Mouse (Mus musculus): ENCODE measurements around the gene Gm17657. TPM values are rescaled to one million over a fixed set of nuclear protein-coding genes. Genes with fewer than 3 reads are reported as not detected.

The Gm17657 gene
- total RNA-seq (2022): not detected

DNA sequence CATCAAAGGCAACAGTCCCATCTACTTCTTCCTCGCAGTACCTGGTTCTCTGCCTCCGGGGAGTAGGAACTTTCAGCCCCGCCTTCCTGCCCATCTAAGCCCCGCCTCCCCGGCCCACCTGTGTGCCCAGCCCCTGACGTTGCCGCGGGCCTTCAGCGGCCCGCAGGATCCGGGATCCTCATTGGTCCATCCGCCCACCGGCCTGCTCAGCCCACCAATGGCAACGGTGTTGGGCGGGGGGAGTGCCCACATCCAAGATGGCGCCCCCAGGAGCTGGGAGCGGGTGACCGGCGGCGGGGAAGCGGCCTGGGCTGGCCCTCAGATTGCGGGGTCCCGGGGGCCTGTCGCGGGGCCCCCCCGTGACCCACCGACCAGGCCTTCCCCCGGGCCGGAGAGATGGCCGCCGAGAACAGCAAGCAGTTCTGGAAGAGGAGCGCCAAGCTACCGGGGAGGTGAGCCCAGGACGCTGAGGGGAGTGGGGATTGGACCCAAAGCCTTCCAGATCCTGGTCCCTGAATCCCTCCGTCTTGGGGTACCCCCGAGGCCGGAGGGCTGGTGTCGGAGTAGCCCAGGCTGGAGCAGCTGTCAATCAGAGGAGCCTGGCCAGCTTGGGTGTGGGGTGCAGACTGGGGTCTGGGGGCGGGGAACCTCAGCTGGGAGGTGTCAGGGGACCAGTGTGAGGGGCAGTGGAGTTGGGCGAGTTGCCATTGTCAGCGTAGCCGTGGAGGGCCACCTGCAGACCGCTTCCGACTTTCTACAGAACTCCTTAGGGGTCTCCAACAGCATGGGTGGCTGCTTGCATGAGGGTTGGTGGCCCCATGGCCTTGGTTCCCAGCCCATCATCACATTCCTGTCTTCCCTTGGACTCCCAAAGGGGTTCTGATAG, at the start of gene Gm17657, which contains the start of gene Tbc1d22b:
Gene Gm17657 (minus strand): TSS at position 96 of the 886 bp plus-strand sequence.
Gene Tbc1d22b (plus strand): TSS at position 243 of the 886 bp plus-strand sequence.
- DNase-seq (ENCODE audit: low spot score in 2 of 2): peak; percentile 76 to 95

GRCm38 (mm10) chr17:29599051-29599450, 49.6 kb upstream of the Gm17657 start:
- no peak for DNase-seq (ENCODE audit: low spot score in 2 of 2)

GRCm38 (mm10) chr17:29596771-29597132, 47.3 kb upstream of the Gm17657 start:
- no peak for DNase-seq (ENCODE audit: low spot score in 2 of 2)

GRCm38 (mm10) chr17:29595891-29596770, 46.7 kb upstream of the Gm17657 start:
- no peak for DNase-seq (ENCODE audit: low spot score in 2 of 2)

- no peak for DNase-seq (ENCODE audit: low spot score in 2 of 2)
Observed at GRCm38 (mm10) chr17:29589221-29589898, 39.9 kb upstream of the Gm17657 start.

DNA sequence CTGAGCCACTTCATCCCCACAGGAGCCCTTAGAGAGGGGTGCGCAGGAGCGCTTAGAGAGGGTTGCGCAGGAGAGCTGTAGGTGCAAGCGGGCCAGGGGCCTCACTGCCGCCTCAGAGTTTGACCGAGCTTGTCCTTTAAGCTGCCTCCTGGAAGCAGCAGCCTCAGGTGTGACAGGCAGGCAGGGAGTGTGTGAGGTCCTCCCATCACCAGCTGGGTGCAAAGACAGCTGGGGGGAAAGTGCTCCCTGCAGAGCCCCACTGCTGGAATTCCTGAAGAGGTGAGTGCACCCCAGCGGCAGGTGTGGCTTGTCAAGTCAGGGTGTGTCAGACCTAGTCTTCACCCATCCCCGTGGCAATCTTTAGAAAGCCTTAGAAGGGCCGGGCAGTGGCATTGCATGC, 37.5 kb upstream of the Gm17657 start:
- no peak for DNase-seq (ENCODE audit: low spot score in 2 of 2)

- no peak for DNase-seq (ENCODE audit: low spot score in 2 of 2)
Observed at GRCm38 (mm10) chr17:29585446-29585845, 36.0 kb upstream of the Gm17657 start.

DNA sequence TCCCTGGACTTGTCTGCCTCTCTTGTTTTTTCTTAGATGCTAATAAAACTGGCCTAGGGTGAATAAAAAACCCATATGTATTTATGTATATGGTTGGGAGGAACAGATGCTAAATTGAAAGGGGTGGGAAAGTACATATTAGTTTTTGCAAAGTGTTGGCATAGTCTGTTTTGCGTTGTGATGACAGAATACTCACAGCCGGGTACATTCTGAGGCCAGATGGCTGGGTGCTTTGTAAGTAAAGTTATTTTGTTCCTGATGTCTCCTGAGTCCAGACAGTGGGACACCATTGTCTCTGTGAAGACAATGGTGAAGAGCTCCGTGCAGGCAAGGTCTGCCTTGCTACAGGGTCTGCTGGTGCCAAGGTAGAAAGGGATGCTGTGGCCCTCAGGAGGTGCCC, 35.3 kb upstream of the Gm17657 start:
- DNase-seq (ENCODE audit: low spot score in 2 of 2): no peak

- no peak for DNase-seq (ENCODE audit: low spot score in 2 of 2)
Observed at GRCm38 (mm10) chr17:29584306-29584705, 34.9 kb upstream of the Gm17657 start.

DNA sequence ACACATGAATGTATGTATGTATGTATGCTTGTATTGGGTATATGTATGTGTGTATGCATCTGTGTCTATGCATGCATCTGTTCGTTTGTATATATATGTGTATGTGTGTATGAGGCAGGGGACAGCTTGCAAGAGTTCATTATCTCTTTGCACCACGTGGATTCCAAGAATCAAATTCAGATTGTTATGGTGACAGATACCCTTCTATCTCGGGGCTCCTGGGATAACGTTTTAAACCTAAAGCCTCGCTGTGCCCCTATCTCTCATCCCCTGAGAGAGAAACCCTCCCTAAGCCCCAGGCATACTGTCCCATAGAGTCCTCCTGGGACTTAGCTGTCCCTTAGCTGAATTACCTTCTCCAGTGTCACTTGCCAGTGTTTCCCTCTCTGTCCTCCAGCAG, 34.1 kb upstream of the Gm17657 start:
- no peak for DNase-seq (ENCODE audit: low spot score in 2 of 2)

DNA sequence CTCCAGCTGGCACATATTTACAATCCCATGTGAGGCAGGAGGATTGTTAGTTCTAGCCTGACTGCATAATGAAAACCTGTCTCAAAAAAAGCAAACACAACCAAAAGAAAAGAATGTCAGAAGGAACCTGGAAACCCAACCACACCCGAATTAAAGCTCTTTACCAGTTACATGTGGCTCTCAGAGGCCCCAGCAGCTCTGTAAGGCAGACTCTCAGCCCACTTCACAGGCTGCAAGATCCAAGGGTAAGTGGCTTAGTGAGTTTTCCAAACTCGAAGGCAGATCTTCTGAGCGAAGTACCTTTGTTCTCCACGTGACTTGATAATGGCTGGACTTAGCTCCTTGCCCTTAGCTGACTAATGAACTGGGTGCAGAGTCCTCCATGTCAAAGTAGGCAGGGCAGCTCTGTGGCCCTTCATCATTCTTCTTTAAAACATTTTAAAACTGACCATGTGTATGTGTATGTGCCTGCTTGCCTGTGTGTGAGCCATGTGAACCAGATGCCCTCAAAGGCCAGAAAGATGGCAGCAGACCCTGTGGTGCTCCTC, 30.2 kb upstream of the Gm17657 start:
- DNase-seq (ENCODE audit: low spot score in 2 of 2): no peak

DNA sequence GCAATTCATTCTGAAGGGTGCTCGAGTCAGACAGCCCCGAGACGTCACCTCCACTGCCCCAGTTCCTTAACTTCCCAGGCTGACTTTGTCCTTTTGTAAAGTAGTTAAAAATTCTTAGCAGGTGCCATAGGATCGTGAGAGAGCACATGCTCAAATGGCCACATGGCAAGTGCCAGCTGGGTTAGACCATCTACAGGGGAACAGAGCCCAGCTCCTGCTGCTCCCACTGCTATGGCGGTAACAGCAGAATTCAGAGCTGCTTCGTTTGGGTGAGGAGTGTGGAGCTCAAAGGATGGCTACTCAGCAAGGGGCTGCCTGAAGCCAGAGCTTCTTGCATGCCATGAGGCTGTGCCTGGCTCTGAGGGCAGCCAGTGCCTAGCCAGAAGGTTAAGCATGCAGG, 20.4 kb upstream of the Gm17657 start:
- no peak for DNase-seq (ENCODE audit: low spot score in 2 of 2)

GRCm38 (mm10) chr17:29568435-29568834, 19.0 kb upstream of the Gm17657 start:
- no peak for DNase-seq (ENCODE audit: low spot score in 2 of 2)

DNA sequence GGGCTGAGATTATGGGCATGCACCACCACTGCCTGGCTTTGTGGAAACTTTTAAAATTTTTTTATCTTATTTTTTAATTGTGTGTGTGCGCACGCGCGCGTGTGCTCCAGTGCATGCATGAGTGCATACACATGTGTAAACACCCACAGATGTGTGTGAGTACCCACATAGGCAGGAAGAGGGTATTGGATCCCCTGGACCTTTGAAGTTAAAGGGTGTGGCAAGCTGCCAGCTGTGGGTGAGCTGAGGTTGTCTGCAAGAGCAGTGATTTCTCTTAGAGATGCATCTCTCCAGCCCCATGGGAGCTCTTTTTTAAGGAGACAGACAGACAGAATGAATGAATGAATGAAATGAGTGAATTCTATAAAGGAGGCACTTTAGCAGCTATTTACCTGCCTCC, 16.1 kb upstream of the Gm17657 start:
- DNase-seq (ENCODE audit: low spot score in 2 of 2): no peak

- DNase-seq (ENCODE audit: low spot score in 2 of 2): no peak
Observed at GRCm38 (mm10) chr17:29558476-29558875, 9.0 kb upstream of the Gm17657 start.

DNA sequence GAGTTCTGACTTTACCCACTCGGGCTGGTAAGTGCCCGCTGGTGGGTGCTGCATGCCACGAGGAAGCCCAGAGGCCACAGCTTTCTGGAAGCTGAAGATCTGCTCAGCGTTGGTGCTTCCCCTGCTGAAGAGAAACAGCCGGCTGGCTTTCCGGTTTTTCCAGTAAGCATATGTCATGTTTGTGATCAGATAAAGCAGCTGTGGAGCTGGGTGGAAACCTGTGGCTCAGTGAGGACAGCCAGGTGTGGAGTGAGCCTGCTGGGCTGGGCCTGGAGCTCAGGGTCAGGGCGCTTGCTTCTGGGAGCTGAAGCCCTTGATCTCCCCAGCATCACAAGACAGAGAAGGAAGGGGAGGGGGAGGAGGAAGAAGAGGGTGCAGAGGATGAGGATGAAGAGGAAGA, 7.5 kb upstream of the Gm17657 start:
- no peak for DNase-seq (ENCODE audit: low spot score in 2 of 2)

DNA sequence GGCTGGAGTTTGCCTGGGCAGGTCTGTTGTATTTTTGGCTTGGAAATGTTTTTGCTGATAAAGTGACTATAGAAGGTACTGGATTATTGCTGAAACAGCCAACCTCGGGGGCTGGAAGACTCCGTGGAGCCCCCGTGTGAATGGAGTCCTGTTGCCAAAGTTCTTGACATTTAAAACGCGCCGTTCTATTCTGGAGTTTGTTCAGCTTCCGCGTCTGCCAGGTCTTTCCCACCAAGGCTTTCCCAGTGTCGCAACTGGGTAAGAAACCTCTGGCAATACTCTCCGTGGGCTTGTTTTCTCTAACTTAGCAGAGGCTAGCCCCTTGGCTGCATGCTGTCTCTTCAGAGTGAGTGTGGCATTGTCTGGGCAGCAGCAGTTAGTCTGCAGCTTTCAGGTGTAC, 7.0 kb upstream of the Gm17657 start:
- DNase-seq (ENCODE audit: low spot score in 2 of 2): no peak

DNA sequence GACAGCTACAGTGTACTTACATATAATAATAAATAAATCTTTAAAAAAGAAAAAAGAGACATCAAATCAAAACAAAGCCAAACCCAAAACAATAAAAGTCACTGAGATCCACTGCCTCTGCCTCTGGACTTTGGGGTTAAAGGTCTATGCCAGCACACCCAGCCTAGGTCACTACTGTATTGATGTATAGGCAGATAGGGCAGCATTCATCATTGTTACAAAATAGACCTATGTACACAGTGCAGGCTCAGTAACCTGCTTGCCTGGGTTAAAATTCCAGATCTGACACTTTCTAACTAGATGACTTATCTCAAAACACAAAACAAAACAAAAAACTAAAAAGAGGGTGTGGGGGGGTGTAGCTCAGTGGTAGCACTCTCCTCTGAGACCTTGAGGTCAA, 4.7 kb upstream of the Gm17657 start:
- no peak for DNase-seq (ENCODE audit: low spot score in 2 of 2)

- no peak for DNase-seq (ENCODE audit: low spot score in 2 of 2)
Observed at GRCm38 (mm10) chr17:29552162-29552732, 2.8 kb upstream of the Gm17657 start, which contains the start of gene Tmem217. Gene Tmem217 (minus strand): TSS chr17:29552385.

GRCm38 (mm10) chr17:29551019-29551418, 1.6 kb upstream of the Gm17657 start:
- no peak for DNase-seq (ENCODE audit: low spot score in 2 of 2)

DNA sequence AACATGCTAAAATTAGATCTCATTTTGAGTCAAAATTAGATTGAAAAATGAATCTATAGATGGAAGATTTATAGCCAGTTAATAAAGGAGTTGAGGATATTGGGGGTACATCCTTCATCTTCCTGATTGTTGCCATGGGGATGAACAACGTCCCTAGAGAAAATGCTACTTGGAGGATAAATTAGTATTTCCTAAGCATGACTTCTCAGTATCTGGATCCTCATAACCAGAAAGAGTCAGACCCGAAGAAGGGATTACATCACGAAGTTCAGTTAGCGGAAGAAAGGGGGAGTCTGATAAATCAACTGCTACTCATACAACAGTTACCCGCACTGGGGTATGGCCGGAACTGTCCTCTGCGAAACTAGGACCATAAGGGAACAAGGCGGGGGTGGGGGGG, 444 bp downstream of the Gm17657 start:
- no peak for DNase-seq (ENCODE audit: low spot score in 2 of 2)
